Mouse (Mus musculus) kidney, adult 2 months (tissue): Measurements from ENCODE around the gene Arhgef18.

Experiments used
- CTCF ChIP-seq: fragments of 200-500 bp; conservative IDR thresholded peaks from 2 replicates; pipeline ENCODE4 v1.5.1; 2011; ENCODE audit warnings: low read depth, mild to moderate bottlenecking, control low read depth, low read length, moderate library complexity, mixed read lengths; ENCODE audit not compliant: insufficient read depth, insufficient read length
- POLR2A ChIP-seq: fragments of 200-500 bp; IDR thresholded peaks from one replicate; pipeline ENCODE4 v1.6.1; 2011; ENCODE audit warnings: low read depth, low read length, control low read depth

- TF ChIP-seq POLR2A (no peak), CTCF (no peak)
Measured at GRCm38 (mm10) chr8:3495578-3496427, 103.0 kb downstream of the Arhgef18 start.
